Comparison of ENCODE assay signal across 8 mouse cellular contexts in the genomic region with DNA sequence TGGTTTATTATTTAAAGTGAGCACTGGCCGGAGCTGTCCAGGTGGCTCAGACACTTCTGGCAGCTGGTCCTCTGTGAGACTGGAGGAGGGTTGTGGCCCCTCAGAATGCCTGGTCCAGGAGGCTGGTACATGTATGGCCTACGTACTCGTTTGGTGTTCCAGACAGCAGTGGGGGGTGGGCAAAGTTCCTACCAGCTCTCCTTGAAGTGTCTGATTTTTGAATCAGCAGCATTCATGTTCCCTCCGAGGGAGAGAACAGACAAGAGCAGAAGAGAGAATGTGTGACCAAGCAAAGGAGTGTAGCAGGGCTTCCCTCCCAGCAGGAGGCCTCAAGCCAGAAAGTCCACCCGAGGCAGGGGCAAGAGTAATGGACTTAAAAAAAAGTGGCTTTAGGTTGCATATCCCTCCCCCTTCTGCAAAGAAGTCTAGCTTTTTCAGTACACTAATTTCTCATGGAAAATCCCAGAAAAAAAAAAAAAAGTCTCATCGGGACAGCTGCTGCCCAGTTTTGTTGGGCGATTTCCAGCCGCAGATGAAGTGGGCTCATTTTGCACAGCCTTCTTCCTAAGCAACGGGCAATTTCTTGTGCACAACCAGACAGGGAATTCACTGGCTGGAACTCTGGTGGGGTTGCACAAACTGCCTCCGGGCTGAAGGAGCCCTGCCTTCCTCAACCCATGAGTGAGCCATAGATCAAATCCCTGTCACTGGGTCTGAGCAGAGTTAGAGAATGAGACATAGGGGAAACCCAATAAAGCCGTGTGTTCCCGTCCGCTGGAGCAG. TPM values are rescaled to one million over a fixed set of nuclear protein-coding genes. Genes with fewer than 3 reads are reported as not detected.
A peak's percentile ranks its signal among the peaks of the same experiment; 100 is the strongest.
DNase-seq lines count a peak whose midpoint lies in the region; ATAC-seq and TF ChIP-seq lines count a peak whose summit lies in the region.

No protein-coding gene starts in this region.

- peak; percentile 11 to 26 for DNase-seq in heart, postnatal 10 days
- DNase-seq in gastrocnemius, postnatal 14 days = peak; percentile 59
- peak; percentile 38 to 65 for DNase-seq in left cerebral cortex, adult 2 months (ENCODE audit: extremely low spot score in 1 of 2, low spot score in 2 of 2)
- no peak for DNase-seq in natural killer cell, adult 2 months (ENCODE audit: low spot score in 2 of 2)

- TF ChIP-seq POLR2A in cortical plate, adult 2 months (IDR thresholded peaks at IDR 0.05; ENCODE audit: extremely low read depth, insufficient read depth, low read length) = 0 out of 2 replicates have a peak, but pooled peaks have one; percentile 14

- intact Hi-C loops in heart, postnatal 10 days (cut with DNase I) = no loop called here
- intact Hi-C loops in gastrocnemius, postnatal 14 days (cut with DNase I; ENCODE audit: low total_unique reads) = no loop called here
- intact Hi-C loops in left cerebral cortex, adult 2 months (cut with DNase I) = loop anchor here (1.0 to 2.0 kb wide), 3 partner anchors 25 to 113 kb away; no protein-coding TSS in a partner anchor

- H3K4me2 ChIP-seq in heart, embryonic 11.5 days = no peak overlapping the region
- H3K4me2 ChIP-seq in neural tube, embryonic 12.5 days (replicated peaks) = peak overlapping the region; percentile 7; the same call in 1 of the 2 replicates

- H3K27ac ChIP-seq in heart, embryonic 11.5 days (ENCODE audit: low read depth, low read length) = no peak overlapping the region; the same call in 1 of the 2 replicates
- peak overlapping the region; percentile 83 for H3K27ac ChIP-seq in cortical plate, adult 2 months (ENCODE audit: insufficient read depth, low read length)
- peak overlapping the region; percentile 79 for H3K27ac ChIP-seq in left cerebral cortex, adult 2 months
- H3K27ac ChIP-seq in neural tube, embryonic 12.5 days = 0 out of 2 replicates have a peak overlapping the region, but pooled peaks have one; percentile 5

- H3K9ac ChIP-seq in heart, embryonic 11.5 days (ENCODE audit: low read depth, low read length) = no peak overlapping the region
- H3K9ac ChIP-seq in neural tube, embryonic 12.5 days = no peak overlapping the region

- no peaks in the 10 kb centered on the region for H3K27me3 ChIP-seq in heart, embryonic 11.5 days (ENCODE audit: control insufficient read depth, insufficient read depth, low read length)
- no peaks in the 10 kb centered on the region for H3K27me3 ChIP-seq in neural tube, embryonic 12.5 days (replicated peaks)

- H3K4me3 ChIP-seq in heart, embryonic 11.5 days (ENCODE audit: low read depth, low read length) = no peak overlapping the region
- no peak overlapping the region for H3K4me3 ChIP-seq in cortical plate, adult 2 months (ENCODE audit: insufficient read depth, low read length)
- no peak overlapping the region for H3K4me3 ChIP-seq in left cerebral cortex, adult 2 months
- no peak overlapping the region for H3K4me3 ChIP-seq in neural tube, embryonic 12.5 days

- H3K36me3 ChIP-seq in heart, embryonic 11.5 days (ENCODE audit: control insufficient read depth, insufficient read depth, low read length) = no peaks in the 10 kb centered on the region
- H3K36me3 ChIP-seq in neural tube, embryonic 12.5 days = no peaks in the 10 kb centered on the region

- ATAC-seq in heart, embryonic 11.5 days (replicated peaks; ENCODE audit: insufficient number of reproducible peaks, low FRiP score, low TSS enrichment) = no peak
- peak; percentile 62; the same call in 1 of the 2 replicates for ATAC-seq in neural tube, embryonic 12.5 days (ENCODE audit: low FRiP score, low read depth)
- no peak for ATAC-seq in megakaryocyte-erythroid progenitor cell, adult 5-6 weeks (replicated peaks; ENCODE audit: low FRiP score, low TSS enrichment, poor library complexity, severe bottlenecking)

- TF ChIP-seq CTCF in cortical plate, adult 2 months (IDR thresholded peaks at IDR 0.05; ENCODE audit: extremely low read depth, insufficient read depth, low read length) = no peak
- TF ChIP-seq CTCF in left cerebral cortex, adult 2 months (IDR thresholded peaks at IDR 0.05) = no peak; the same call in 1 of the 2 replicates

- 74% methylated on average over 13 of the region's 13 CpGs for WGBS in heart, embryonic 11.5 days (ENCODE audit: insufficient replicate concordance)
- WGBS in neural tube, embryonic 12.5 days = 27% methylated on average over 13 of the region's 13 CpGs

- H3K4me1 ChIP-seq in heart, embryonic 11.5 days (ENCODE audit: control insufficient read depth, insufficient read depth, low read length) = peaks cover 17% of the 10 kb centered on the region
- H3K4me1 ChIP-seq in cortical plate, adult 2 months (ENCODE audit: control insufficient read depth, insufficient read depth, low read length) = peaks cover 20% of the 10 kb centered on the region
- H3K4me1 ChIP-seq in neural tube, embryonic 12.5 days = peaks cover 25% of the 10 kb centered on the region

- no peaks in the 10 kb centered on the region for H3K9me3 ChIP-seq in heart, embryonic 11.5 days (replicated peaks; ENCODE audit: control insufficient read depth, low read length)
- no peaks in the 10 kb centered on the region for H3K9me3 ChIP-seq in neural tube, embryonic 12.5 days

RNA-seq across cellular contexts. Expression of a gene that starts 28.4 kb away (rescaled TPM):
- 10 to 100 TPM; 15.9 to 18.4 TPM for total RNA-seq in heart, postnatal 10 days (2021)
- polyA plus RNA-seq in heart, embryonic 11.5 days (2014; fragmentation: Nextera tagmentation; extraction: Ambion mirVana) = 2.8 and 4.4 TPM in 2 replicates
- polyA plus RNA-seq in cortical plate, adult 2 months (2012; rRNA removed) = 3.9 and 4.2 TPM in 2 replicates
- 10 to 100 TPM in 1 of 2 experiments, 1 to 10 TPM in 1; 5.5 to 10.6 TPM for total RNA-seq in gastrocnemius, postnatal 14 days (2021)
- 10 to 100 TPM; 13.1 to 13.6 TPM for total RNA-seq in left cerebral cortex, adult 2 months (2021)
- 4.7 and 4.8 TPM in 2 replicates for polyA plus RNA-seq in neural tube, embryonic 12.5 days (2016; fragmentation: Nextera tagmentation; extraction: Ambion mirVana)
- total RNA-seq in megakaryocyte-erythroid progenitor cell, adult 5-6 weeks (2014; fragmentation: Nextera tagmentation) = 1.2 TPM in 1 of 2 replicates, not detected in the other
- not detected in 2 replicates for total RNA-seq in megakaryocyte-erythroid progenitor cell, adult 5-6 weeks (2017)

Comparison
In these comparisons a context has a peak if more than half of its experiments do, and no peak if none do; other contexts are left out.
1. DNase-seq: peak in heart, postnatal 10 days (2 of 2), gastrocnemius, postnatal 14 days (single experiment) and left cerebral cortex, adult 2 months (2 of 2); none in natural killer cell, adult 2 months (0 of 2).